Mouse (Mus musculus) brain, embryonic 14.5 days (tissue): ENCODE results near the gene Ifitm10.

Experiments
- CTCF ChIP-seq: fragments of 200-500 bp; IDR thresholded peaks from 2 replicates; pipeline ENCODE4 v1.5.1; 2012; ENCODE audit warnings: inconsistent platforms, mild to moderate bottlenecking, moderate library complexity, borderline replicate concordance; ENCODE audit not compliant: insufficient read depth, insufficient read length; ENCODE audit errors: extremely low read depth
- POLR2A ChIP-seq: fragments of 200-500 bp; IDR thresholded peaks from 2 replicates; pipeline ENCODE4 v1.6.1; 2012; ENCODE audit warnings: mild to moderate bottlenecking, inconsistent platforms, borderline replicate concordance; ENCODE audit not compliant: poor library complexity, insufficient read depth, insufficient read length, severe bottlenecking; ENCODE audit errors: extremely low read depth

- TF ChIP-seq POLR2A = no peak
- TF ChIP-seq CTCF = no peak
Measured at GRCm38 (mm10) chr7:142413285-142413684, 39.7 kb upstream of the Ifitm10 start.
